Mouse (Mus musculus) erythroblast, embryonic 14.5 days (primary cell): ENCODE measurements around the gene Thnsl2. TPM values are rescaled to one million over a fixed set of nuclear protein-coding genes. Genes with fewer than 3 reads are reported as not detected.

Source experiments
- H3K27me3 ChIP-seq: 2 replicates; pipeline ENCODE4 v1.6.1; 2012; ENCODE audit warnings: inconsistent platforms; ENCODE audit not compliant: control insufficient read depth
- H3K36me3 ChIP-seq: 2 replicates; pipeline ENCODE4 v1.6.1; 2012; ENCODE audit warnings: mild to moderate bottlenecking, inconsistent platforms; ENCODE audit not compliant: control insufficient read depth
- H3K4me1 ChIP-seq: 2 replicates; pipeline ENCODE4 v1.6.1; 2012; ENCODE audit warnings: inconsistent platforms; ENCODE audit not compliant: control insufficient read depth
- H3K4me3 ChIP-seq: replicated peaks from 2 replicates; pipeline ENCODE3; 2012; ENCODE audit warnings: moderate library complexity, mild to moderate bottlenecking, inconsistent platforms
- H3K9me3 ChIP-seq: 2 replicates; pipeline ENCODE4 v1.6.1; 2012; ENCODE audit warnings: low read length, inconsistent platforms, mixed read lengths; ENCODE audit not compliant: control insufficient read depth
- GATA1 ChIP-seq: IDR thresholded peaks from 2 replicates; pipeline ENCODE4 v1.6.1; 2012; ENCODE audit warnings: low read length, inconsistent platforms, mixed read lengths
- TAL1 ChIP-seq: IDR thresholded peaks from 3 replicates; pipeline ENCODE4 v1.6.1; 2012; ENCODE audit warnings: low read length, inconsistent platforms, mixed read lengths
- polyA plus RNA-seq: library from polyadenylated mRNA; stranded (reverse); fragments of >175 nt; gene quantifications from 2 replicates; pipeline ENCODE4 v1.2.3, GENCODE M21; 2012

Gene Thnsl2
- polyA plus RNA-seq, 1 experiment, result not detected

- Histone ChIP-seq H3K4me1 (no peaks in the 10 kb centered on the region; the same call in 1 of the 2 replicates), H3K27me3 (no peaks in the 10 kb centered on the region), H3K9me3 (no peaks in the 10 kb centered on the region), H3K36me3 (no peaks in the 10 kb centered on the region), H3K4me3 (no peak overlapping the region)
- TF ChIP-seq GATA1 (no peak), TAL1 (no peak)
Measured at GRCm38 (mm10) chr6:71164394-71164793, 20.2 kb upstream of the Thnsl2 start.

DNA sequence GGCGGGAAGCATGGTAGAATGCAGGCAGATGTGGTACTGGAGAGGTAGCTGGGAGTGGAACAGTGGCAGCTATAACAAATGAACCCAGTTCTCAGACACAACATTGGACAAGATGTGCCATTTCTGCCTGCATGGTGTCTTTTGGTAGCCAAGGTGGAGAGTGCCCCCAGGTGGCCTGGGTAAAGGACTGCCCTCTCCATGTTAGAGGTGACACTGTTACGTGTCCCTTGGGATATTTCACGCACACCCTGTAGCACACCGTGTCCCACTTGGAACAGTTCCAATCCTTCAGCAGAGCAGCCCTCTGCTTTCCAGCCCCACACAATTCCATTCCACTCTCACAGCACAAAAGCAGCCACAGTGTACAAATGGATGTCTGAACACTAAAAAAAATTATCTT lies 18.0 kb upstream of the Thnsl2 start:
- Histone ChIP-seq H3K4me3 (no peak overlapping the region), H3K27me3 (no peaks in the 10 kb centered on the region), H3K9me3 (no peaks in the 10 kb centered on the region), H3K36me3 (no peaks in the 10 kb centered on the region), H3K4me1 (no peaks in the 10 kb centered on the region; the same call in 1 of the 2 replicates)
- TF ChIP-seq GATA1 (no peak), TAL1 (no peak)

GRCm38 (mm10) chr6:71161290-71161689 lies 17.1 kb upstream of the Thnsl2 start:
- no peak for TF ChIP-seq TAL1
- no peak for TF ChIP-seq GATA1

DNA sequence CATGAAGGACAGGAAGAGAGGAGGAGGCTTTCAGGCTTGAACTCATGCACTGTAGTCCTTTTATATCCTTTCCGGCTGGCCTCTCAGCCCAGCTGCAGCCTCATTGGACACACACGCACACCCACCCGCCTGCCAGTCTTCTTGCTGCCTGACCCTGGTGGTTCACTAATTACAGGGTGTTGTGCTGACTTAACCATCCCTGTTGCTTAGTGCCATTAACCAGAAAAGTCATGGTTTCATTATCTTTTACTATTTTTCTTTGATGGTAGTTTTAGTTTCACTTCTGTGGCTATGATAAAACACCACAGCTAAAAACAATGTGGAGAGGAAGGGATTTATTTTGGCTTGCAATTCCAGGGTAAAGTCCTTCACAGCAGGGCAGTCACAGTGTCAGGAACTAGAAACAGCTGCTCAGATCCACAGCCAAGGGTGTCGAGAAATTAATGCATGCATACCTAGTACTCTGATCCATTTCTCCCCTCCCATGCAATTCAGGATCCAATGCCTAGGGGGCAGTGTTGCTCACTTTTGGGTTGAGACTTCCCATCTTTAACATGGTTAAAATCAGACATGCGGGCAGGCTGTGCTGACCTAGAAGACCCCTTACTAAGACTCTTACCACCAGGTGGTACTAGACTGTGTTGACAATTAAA lies 12.6 kb upstream of the Thnsl2 start:
- Histone ChIP-seq H3K4me3 (no peak overlapping the region), H3K36me3 (no peaks in the 10 kb centered on the region), H3K27me3 (no peaks in the 10 kb centered on the region), H3K9me3 (no peaks in the 10 kb centered on the region), H3K4me1 (no peaks in the 10 kb centered on the region)
- TF ChIP-seq GATA1, result no peak
- no peak for TF ChIP-seq TAL1

More at GRCm38 (mm10) chr6:71161290-71161689, 17.1 kb upstream of the Thnsl2 start:
- no peaks in the 10 kb centered on the region for H3K27me3 ChIP-seq
- H3K4me1 ChIP-seq, result no peaks in the 10 kb centered on the region; the same call in 1 of the 2 replicates
- no peak overlapping the region for H3K4me3 ChIP-seq
- H3K9me3 ChIP-seq, result no peaks in the 10 kb centered on the region
- H3K36me3 ChIP-seq, result no peaks in the 10 kb centered on the region

GRCm38 (mm10) chr6:71154861-71155260 lies 10.6 kb upstream of the Thnsl2 start:
- Histone ChIP-seq H3K27me3 (no peaks in the 10 kb centered on the region), H3K9me3 (no peaks in the 10 kb centered on the region), H3K4me1 (no peaks in the 10 kb centered on the region), H3K4me3 (no peak overlapping the region), H3K36me3 (no peaks in the 10 kb centered on the region)
- TF ChIP-seq TAL1 (no peak), GATA1 (no peak)

DNA sequence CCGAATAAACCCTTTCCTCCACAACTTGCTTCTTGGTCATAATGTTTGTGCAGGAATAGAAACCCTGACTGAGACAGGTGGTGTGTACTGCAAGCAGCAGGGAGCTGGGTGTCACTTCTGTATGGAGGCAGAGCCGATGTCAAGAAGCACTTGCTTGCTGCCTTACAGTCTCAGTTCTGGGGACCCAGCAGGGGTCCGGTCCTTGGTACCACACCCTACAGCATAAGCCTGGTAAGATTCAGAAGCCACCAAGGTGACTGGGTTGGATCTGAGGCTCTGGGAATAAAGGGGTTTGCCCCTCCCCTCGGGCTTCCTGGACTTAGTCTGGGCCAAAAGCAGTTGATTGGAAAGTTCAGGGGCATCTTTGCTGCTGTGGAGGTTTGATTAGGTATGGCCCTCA lies 9.2 kb upstream of the Thnsl2 start:
- Histone ChIP-seq H3K4me3 (no peak overlapping the region), H3K4me1 (no peaks in the 10 kb centered on the region), H3K9me3 (no peaks in the 10 kb centered on the region), H3K36me3 (no peaks in the 10 kb centered on the region), H3K27me3 (no peaks in the 10 kb centered on the region)
- no peak for TF ChIP-seq GATA1
- TF ChIP-seq TAL1, result no peak

DNA sequence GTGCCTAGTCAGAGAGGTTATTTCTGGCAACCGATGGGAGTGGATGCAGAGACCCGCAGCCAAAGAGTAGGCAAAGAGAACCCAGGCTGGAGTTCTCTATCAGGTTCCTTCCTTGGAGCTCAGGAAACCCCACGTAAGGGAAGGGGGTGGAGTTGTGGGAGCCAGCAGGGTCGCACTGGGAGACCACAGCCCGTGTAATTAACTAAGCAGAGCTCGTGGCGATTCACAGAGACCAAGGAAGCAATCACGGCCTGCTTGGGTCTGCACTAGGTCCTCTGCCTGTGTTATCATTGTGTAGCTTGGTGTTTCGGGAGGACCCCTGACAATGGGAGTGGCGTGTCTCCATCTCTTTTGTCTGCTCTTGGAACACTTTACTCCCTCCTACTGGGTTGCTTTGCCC lies 6.9 kb upstream of the Thnsl2 start:
- Histone ChIP-seq H3K4me1 (no peaks in the 10 kb centered on the region), H3K27me3 (no peaks in the 10 kb centered on the region), H3K4me3 (no peak overlapping the region), H3K36me3 (no peaks in the 10 kb centered on the region), H3K9me3 (no peaks in the 10 kb centered on the region)
- TF ChIP-seq TAL1 (no peak), GATA1 (no peak)

DNA sequence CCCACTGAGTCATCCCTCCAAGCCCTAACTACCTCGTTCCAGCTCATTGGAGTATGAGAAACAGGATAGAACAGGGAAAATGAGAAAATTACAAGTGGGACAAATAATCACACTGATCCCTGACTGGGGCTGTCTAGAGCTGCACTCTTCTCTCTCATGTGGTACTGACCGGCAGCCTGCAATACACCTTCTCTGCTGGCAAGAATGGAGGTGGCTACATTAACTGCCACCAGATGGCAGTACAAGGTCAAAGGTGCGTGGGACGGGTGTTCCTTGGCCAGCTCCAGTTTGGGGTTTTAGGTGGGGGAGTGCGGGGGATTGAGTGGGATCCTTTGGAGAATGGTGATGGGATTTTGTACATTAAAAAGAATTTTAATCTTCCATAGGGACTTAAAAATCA lies 5.3 kb upstream of the Thnsl2 start:
- no peaks in the 10 kb centered on the region for H3K27me3 ChIP-seq
- TF ChIP-seq GATA1 (no peak), TAL1 (no peak)
- H3K36me3 ChIP-seq, result no peaks in the 10 kb centered on the region
- H3K4me1 ChIP-seq, result no peaks in the 10 kb centered on the region
- H3K4me3 ChIP-seq, result no peak overlapping the region
- no peaks in the 10 kb centered on the region for H3K9me3 ChIP-seq

GRCm38 (mm10) chr6:71148336-71148735 lies 4.1 kb upstream of the Thnsl2 start:
- Histone ChIP-seq H3K4me3 (no peak overlapping the region), H3K9me3 (no peaks in the 10 kb centered on the region), H3K4me1 (peaks cover 6% of the 10 kb centered on the region), H3K36me3 (no peaks in the 10 kb centered on the region), H3K27me3 (peaks cover 9% of the 10 kb centered on the region)
- TF ChIP-seq TAL1 (no peak), GATA1 (no peak)
